Mouse (Mus musculus): Measurements from ENCODE around the gene Lrrfip1.

Gene Lrrfip1

DNA sequence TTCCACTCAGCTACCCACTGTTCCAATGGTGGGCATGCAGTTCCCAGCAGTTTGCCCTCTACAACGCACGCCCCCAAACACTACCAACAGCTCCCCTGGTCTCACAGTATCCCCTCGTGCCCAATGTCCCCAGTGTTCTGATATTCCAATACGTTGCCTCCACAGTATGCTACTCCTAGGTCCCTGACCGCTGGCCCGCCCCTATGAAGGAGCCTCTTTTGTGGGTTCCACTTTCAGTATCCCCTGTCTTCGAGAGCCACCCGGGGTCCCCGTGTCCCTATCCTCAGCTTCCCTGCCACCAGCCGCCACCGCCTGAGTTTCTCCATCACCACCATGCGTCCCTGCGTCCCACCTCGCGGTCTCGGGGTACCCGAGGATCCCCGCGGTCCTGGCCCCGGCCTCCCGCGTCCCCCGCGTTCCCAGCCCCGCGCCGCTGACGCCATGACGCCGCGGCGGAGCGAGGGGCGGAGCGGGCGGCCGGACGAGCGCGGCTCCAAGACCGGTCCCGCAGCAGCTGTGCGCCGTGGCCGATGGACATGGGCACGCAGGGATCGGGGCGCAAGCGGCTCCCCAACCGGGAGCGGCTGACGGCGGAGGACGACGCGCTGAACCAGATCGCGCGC is at the start of gene Lrrfip1:
TSS of gene Lrrfip1 (plus strand) at position 470 of the 623 bp plus-strand sequence.
- no peak for DNase-seq (ENCODE audit: low read depth, low spot score)

- no peak for DNase-seq (ENCODE audit: low read depth, low spot score)
Measured at GRCm38 (mm10) chr1:90949309-90949708, 49.2 kb upstream of the Lrrfip1 start.

GRCm38 (mm10) chr1:90951670-90952069 is 46.9 kb upstream of the Lrrfip1 start:
- no peak for DNase-seq (ENCODE audit: low read depth, low spot score)

DNA sequence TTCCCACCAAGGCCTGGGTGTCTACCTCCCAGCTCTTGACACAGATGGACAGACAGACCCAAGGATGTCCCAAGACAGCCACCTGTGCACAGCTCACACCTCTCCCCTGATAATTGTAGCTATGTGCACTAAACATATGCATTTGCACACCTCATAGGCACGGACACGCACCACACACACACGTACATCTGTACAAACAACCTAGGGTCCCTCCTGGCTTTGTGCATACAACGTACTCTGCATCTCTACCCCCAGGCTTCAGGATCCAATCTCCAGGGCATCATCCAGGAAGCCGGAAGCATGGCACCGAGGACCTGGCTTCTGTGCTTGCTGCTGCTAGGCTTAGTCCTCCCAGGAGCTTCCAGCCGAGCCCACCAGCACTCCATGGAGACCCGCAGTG is 45.7 kb upstream of the Lrrfip1 start, which contains the start of gene Prlh:
TSS of gene Prlh (plus strand) at position 301 of the 400 bp plus-strand sequence.
- no peak for DNase-seq (ENCODE audit: low read depth, low spot score)

GRCm38 (mm10) chr1:90953688-90954087 is 44.8 kb upstream of the Lrrfip1 start:
- DNase-seq (ENCODE audit: low read depth, low spot score) = no peak

DNA sequence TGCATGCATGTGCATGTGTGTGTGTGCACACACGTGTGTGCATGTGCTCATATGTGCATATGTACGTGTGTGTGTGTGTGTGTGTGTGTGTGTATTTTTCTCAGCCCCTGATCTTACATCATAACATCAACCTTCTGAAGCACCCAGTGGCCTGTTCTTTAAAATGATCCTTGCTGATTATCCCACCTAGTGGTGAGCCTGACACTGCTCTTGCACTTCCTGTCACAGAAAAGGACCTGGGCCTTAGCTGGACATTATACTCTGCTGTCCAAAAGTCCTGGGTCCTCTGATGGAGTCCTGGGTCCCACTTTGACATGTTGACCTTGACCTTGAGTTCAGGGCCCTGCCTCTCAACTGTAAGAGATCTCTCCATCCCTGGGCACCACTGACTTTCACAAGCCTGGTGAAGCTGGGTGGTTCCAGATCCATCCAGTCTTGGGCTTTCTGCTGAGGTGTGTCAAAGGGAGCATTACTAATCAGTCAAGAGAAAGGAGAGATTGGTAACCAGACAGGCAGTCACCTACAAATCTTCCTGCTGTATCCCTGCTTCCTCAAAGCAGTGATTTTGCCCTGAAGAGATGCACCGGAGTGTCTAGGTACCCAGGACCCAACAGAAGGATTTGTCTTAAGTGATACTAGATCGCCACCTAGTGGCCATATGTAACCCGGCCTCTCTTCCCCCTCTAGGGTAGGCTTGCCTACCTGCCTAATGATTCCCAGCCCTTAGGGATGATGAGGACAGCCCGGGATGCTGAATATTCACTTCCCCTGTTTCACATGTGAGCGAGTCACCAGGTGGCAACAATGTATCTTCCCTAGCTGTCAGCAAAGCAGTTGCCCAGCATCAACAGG is 42.1 kb upstream of the Lrrfip1 start:
- no peak for DNase-seq (ENCODE audit: low read depth, low spot score)

DNA sequence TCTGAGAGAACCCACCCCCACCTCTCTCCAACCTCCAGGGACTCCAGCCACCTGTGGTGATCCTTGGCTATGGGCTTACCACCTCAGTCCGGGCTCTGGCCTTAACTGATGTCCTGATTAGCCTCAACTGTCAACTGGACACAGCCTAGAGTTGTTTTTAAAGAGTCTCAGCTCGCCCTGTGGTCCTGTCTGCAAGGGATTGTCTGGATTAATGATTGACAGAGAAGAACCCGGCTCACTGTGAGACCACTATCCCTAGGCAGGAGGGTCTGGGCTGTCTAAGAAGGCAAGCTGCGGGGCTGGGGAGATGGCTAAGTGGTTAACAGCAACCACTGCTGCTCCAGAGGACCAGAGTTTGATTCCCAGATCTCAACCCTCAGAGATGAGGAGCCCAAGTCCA is 36.0 kb upstream of the Lrrfip1 start:
- DNase-seq (ENCODE audit: low read depth, low spot score) = no peak

DNA sequence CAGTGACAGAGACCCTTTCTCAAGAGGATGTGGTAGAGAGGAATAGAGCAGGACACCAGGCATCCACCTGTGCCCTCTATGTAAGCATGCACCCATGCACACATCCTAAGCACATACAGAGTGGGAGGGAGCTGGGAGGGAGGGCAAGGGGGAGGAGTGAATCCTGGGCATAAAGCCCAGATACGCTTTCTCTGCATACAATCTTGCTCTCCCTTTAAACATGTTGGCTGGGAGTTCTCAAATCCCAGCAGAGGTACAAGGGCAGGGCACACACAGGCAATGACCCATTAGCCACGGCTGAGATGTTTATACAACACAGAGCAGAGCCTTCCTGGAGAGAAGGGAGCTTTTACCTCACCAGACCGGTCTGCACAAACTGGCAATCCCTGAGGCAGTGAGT is 35.5 kb upstream of the Lrrfip1 start:
- DNase-seq (ENCODE audit: low read depth, low spot score) = no peak

DNA sequence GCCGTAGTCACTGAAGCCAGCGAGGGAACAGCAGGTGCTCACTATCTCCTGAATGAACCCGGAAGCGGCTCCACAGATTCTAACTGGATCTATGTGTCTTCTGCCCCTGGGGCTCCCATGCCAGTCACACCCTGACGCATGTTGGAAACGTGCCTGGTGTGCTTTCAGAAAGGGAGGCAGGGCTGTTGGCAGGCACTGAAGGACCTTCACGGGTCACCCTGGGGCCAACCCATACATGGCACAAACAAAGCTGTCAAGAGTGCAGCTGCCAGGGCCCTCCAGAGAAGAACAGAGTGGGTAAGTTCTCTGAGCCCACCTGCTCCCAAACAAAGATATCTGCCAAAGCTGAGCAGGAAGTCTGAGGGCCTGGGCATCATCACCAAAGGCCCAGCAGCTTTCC is 31.0 kb upstream of the Lrrfip1 start:
- no peak for DNase-seq (ENCODE audit: low read depth, low spot score)

DNA sequence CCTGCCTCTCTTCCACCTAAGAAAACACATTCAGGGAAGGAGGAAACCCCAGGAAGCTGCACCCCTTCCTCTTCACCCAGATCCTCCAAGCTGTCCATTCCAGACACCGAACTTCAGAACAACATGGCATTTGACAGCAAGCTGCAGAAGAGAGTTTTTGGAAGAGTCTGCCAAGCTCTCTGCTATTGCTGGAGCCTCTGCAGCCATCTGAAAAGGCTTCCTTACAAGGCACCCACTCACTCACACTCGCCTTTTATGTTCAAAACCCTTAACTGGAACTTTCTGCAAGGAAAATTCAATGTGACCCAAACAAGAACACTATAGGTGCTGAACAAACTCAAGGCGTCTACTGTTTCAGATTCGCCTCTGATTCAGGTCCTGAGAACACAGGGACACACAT is 29.9 kb upstream of the Lrrfip1 start:
- no peak for DNase-seq (ENCODE audit: low read depth, low spot score)

- DNase-seq (ENCODE audit: low read depth, low spot score) = no peak
Measured at GRCm38 (mm10) chr1:90969347-90969784, 29.2 kb upstream of the Lrrfip1 start, which contains the start of gene Rab17. Gene Rab17, minus strand, starts transcription at chr1:90969661.

GRCm38 (mm10) chr1:90969881-90970390 is 28.6 kb upstream of the Lrrfip1 start:
- no peak for DNase-seq (ENCODE audit: low read depth, low spot score)

DNA sequence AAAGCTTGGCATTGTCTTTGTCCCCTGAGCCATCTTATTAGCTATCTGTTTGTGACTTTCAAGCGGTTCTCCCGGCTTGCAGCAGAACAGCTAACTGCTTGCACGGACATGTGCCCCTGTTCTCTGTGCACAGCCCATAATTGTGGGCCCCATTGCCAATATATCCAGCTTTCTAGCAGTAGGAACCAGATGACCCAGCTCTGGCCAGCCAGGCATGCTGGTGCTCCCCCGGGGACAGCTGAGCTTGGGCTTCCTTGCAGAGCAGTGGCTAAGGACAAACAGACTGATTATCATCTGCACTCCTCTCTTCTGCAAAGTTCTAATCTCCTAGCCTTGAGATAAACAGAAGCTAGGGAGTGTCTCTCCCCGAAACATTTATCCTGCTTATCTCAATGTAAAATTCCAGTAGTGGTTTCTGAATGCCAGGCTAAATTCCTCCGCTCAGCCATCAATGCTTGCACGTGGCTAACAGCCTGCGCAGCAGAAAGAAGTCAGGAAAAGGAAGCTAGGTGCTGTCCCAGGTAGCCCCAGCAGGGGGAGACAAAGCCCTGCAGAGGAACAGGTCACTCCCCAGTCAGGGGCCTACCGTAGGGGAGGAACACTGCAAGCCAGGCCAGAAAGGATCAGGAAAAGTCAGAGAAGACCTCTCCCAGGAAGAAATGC is 25.5 kb upstream of the Lrrfip1 start:
- DNase-seq (ENCODE audit: low read depth, low spot score) = no peak

DNA sequence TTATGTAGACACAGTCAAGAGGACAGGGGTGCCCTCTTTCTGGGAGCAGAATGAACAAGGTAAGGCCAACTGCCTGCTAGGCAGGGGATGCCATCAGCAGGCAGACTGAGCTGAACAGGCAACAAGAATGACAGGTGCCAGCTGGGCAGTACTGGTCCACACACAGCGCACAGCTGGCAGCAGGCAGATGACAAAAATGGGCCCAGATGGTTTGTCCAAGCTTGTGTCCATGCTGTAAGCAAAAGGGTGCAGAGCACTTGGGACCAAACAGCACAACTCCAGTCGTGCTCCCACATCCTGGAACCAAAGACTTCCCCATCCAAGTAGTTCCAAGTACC is 25.0 kb upstream of the Lrrfip1 start:
- no peak for DNase-seq (ENCODE audit: low read depth, low spot score)

GRCm38 (mm10) chr1:90974906-90975649 is 23.5 kb upstream of the Lrrfip1 start:
- DNase-seq (ENCODE audit: low read depth, low spot score) = no peak

DNA sequence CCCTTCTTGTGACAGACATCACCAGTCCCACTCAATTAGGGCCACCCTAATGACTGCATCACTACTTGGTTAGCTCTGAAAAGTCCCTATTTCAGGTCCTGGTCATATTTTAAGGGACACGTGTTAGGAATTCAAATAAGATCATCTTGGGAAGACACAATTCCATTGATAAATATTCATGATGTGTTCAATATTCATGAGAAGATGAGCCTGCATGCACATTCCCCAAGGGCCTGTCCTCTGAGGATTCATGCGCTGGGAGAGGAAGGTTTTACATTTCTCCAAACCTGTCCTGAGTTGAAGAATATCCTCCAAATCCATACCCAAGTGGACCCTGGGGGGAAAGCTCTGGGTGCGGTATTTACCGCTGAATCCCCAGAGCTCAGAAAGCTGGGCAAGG is 22.6 kb upstream of the Lrrfip1 start:
- no peak for DNase-seq (ENCODE audit: low read depth, low spot score)

DNA sequence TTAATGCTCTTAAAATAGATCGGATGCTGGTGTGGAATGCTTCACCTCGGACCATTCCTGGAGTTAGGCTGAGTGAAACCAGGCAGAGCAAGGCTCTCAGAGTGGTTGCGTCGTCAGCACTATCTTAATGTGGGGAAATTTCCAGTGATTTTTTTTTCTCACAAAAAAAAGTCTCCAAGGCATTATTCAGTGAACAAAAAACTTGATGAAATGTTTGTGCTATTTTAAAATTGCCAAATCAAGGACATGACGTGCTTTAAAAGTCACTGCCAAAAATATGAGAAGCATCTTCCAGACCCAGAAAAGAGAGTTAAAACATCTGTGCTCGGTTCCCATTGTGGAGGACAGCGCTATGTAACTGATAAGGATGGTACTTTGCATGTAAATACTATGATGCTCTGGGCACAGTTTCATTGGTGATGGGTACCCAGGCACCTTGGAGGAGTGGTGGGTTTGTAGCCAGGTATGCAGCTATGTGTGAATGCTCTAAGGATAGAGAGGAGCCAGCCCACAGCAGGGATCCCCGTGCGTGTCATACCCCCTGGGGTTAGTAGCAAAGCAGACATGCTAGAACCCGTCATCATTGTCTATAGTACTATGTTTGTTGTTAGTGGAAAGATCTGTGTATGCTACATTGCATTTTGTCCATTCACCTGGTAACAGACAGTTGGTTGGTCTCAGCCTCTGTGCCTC is 17.8 kb upstream of the Lrrfip1 start:
- no peak for DNase-seq (ENCODE audit: low read depth, low spot score)

DNA sequence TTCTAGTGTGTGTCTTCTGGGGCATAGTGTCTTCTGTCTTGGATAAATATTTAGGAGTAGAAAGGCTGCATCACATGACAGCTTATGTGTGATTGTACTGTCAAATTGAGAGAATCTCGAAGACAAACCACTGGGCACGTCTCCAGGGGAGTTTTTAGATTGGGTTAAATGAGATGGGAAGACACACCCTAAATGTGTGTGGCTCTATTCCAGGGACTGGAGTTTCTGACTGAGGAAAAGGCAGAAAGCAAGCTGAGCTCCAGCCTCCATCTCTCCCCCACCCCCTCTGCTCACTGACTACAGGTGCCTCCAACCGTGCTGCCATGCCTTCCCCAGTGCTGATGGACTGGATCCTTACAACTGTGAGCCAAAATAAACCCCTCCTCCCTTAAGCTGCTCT is 17.2 kb upstream of the Lrrfip1 start:
- no peak for DNase-seq (ENCODE audit: low read depth, low spot score)

DNA sequence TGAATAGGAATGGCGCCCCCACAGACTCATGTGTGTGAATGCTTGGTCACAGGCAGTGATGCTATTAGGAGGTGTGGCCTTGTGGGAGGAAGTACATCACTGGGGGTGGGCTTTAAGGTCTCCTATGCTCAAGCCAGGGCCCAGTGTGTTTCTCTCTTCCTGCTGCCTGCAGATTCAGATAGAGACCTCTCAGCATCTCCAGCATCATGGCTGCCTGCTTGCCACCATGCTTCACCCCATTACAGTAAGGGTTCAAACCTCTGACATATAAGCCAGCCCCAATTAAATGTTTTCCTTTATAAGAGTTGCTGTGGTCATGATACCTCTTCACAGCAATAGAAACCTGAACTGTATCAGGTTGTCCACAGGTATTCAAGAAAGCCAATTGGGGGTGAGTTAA is 2.6 kb upstream of the Lrrfip1 start:
- no peak for DNase-seq (ENCODE audit: low read depth, low spot score)

DNA sequence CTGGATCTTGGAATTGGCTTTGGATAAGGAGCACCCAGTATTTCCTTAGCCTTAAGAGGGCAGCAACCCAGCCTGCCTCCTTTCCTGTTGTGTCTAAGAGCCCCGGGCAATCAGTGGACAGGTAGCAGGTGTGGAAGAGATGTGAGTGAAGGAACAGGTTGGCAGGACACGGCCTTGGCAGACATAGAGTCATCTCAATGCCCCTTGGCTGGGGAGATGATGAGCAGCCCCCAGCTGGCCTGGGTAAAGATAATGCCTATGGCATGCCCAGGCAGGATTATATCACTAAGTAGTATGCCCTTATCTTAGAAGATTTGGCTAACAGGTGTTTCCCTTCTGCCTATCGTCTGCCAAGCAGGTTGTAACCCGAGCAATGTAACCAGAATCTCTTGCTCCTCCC is 1.4 kb upstream of the Lrrfip1 start:
- no peak for DNase-seq (ENCODE audit: low read depth, low spot score)

- DNase-seq (ENCODE audit: low read depth, low spot score) = no peak
Measured at GRCm38 (mm10) chr1:90997641-90998040, 896 bp upstream of the Lrrfip1 start.
